Mouse (Mus musculus) liver, postnatal 0 days (tissue): Measurements from ENCODE around the gene Irak1.

Experiments
- CTCF ChIP-seq: sonication (generic); IDR thresholded peaks from 2 replicates; pipeline ENCODE4 v1.5.1; 2016; ENCODE audit warnings: antibody characterized with exemption, low read depth
- EP300 ChIP-seq: IDR thresholded peaks from 2 replicates; pipeline ENCODE4 v1.6.1; 2016; ENCODE audit warnings: antibody characterized with exemption, low read depth, mild to moderate bottlenecking

- TF ChIP-seq EP300 (no peak), CTCF (no peak)
These were observed 20.1 kb downstream of the Irak1 start for GRCm38 (mm10) chrX:74003644-74004043.
